Mouse (Mus musculus) hindbrain, postnatal 0 days (tissue): Measurements from ENCODE around the gene Ror2. TPM values are rescaled to one million over a fixed set of nuclear protein-coding genes. Genes with fewer than 3 reads are reported as not detected.
A peak's percentile ranks its signal among the peaks of the same experiment; 100 is the strongest.

Source experiments
- ATAC-seq: fragments of 200-750 bp; cut with Nextera tagmentation; 2 replicates; pipeline ENCODE4 v1.8.0; 2017; ENCODE audit warnings: mild to moderate bottlenecking, moderate TSS enrichment, moderate library complexity
- DNase-seq: peaks from one replicate; pipeline ENCODE4 v3.0.0-alpha.2; 2015; ENCODE audit warnings: low spot score
- H3K27ac ChIP-seq: fragments of 300-500 bp; sonication (generic); 2 replicates; pipeline ENCODE4 v1.5.1; 2014; ENCODE audit warnings: mild to moderate bottlenecking
- H3K27me3 ChIP-seq: fragments of 300-500 bp; sonication (generic); 2 replicates; pipeline ENCODE4 v1.6.1; 2014; ENCODE audit warnings: low read length, mixed read lengths; ENCODE audit not compliant: insufficient read depth
- H3K36me3 ChIP-seq: fragments of 300-500 bp; sonication (generic); 2 replicates; pipeline ENCODE4 v1.6.1; 2014; ENCODE audit warnings: low read length, mixed read lengths; ENCODE audit not compliant: insufficient read depth
- H3K4me1 ChIP-seq: fragments of 300-500 bp; sonication (generic); 2 replicates; pipeline ENCODE4 v1.6.1; 2014; ENCODE audit warnings: antibody characterized with exemption, low read length, mixed read lengths; ENCODE audit not compliant: insufficient read depth
- H3K4me2 ChIP-seq: fragments of 300-500 bp; sonication (generic); 2 replicates; pipeline ENCODE4 v1.6.1; 2014; ENCODE audit warnings: low read depth, mild to moderate bottlenecking, low read length, moderate library complexity, mixed read lengths
- H3K4me3 ChIP-seq: fragments of 300-500 bp; sonication (generic); 2 replicates; pipeline ENCODE4 v1.5.1; 2014; ENCODE audit warnings: low read length
- H3K9ac ChIP-seq: fragments of 300-500 bp; sonication (generic); replicated peaks from 2 replicates; pipeline ENCODE4 v1.6.1; 2014; ENCODE audit warnings: mild to moderate bottlenecking, low read length, moderate library complexity, mixed read lengths
- H3K9me3 ChIP-seq: fragments of 300-500 bp; sonication (generic); 2 replicates; pipeline ENCODE4 v1.6.1; 2016; ENCODE audit warnings: low read length, mixed read lengths
- CTCF ChIP-seq: IDR thresholded peaks from 2 replicates; pipeline ENCODE4 v1.5.1; 2016; ENCODE audit warnings: antibody characterized with exemption, control low read depth, low read depth
- WGBS: fragments of 180-500 bp; shearing (Covaris S2); extraction: QIAGEN DNeasy Blood & Tissue Kit; methylation state at CpG from one replicate; pipeline ENCODE4 v1.1.7; 2014; 5-methylcytosine and 5-hydroxymethylcytosine counted together
- polyA plus RNA-seq: library from polyadenylated mRNA; unstranded; fragments of >200 nt; fragmentation: Nextera tagmentation; extraction: Ambion mirVana; gene quantifications from 2 replicates; pipeline ENCODE4 v1.2.1, GENCODE M21; 2015
- total RNA-seq: library from RNA; depleted of rRNA; stranded (reverse); fragments of >200 nt; gene quantifications from 2 replicates; pipeline ENCODE4 v1.2.3, GENCODE M21; 2014

Gene Ror2
- total and polyA plus RNA-seq, 2 experiments from 2014 or later, result 2.5 to 7.5 TPM

GRCm38 (mm10) chr13:53211971-53212733, 73.8 kb downstream of the Ror2 start:
- H3K36me3 ChIP-seq, result no peaks in the 10 kb centered on the region
- 13% methylated on average over 19 of the region's 19 CpGs for WGBS
- ATAC-seq, result peak; percentile 80
- H3K9me3 ChIP-seq, result no peaks in the 10 kb centered on the region
- peak overlapping the region; percentile 52 for H3K4me2 ChIP-seq
- no peak for TF ChIP-seq CTCF
- no peaks in the 10 kb centered on the region for H3K27me3 ChIP-seq
- no peak overlapping the region for H3K27ac ChIP-seq
- peak; percentile 60 for DNase-seq
- H3K9ac ChIP-seq, result peak overlapping the region; percentile 25
- peak overlapping the region; percentile 21 for H3K4me3 ChIP-seq
- H3K4me1 ChIP-seq, result peaks cover 15% of the 10 kb centered on the region

GRCm38 (mm10) chr13:53208556-53208955, 77.4 kb downstream of the Ror2 start:
- no peak overlapping the region for H3K27ac ChIP-seq

GRCm38 (mm10) chr13:53205128-53205911, 80.6 kb downstream of the Ror2 start:
- Histone ChIP-seq H3K4me1 (peaks cover 8% of the 10 kb centered on the region; the same call in 1 of the 2 replicates), H3K27me3 (no peaks in the 10 kb centered on the region), H3K9ac (no peak overlapping the region), H3K4me3 (no peak overlapping the region), H3K9me3 (no peaks in the 10 kb centered on the region), H3K4me2 (no peak overlapping the region), H3K36me3 (no peaks in the 10 kb centered on the region), H3K27ac (no peak overlapping the region)
- ATAC-seq, result no peak
- no peak for TF ChIP-seq CTCF
- no peak for DNase-seq
- WGBS, result 65% methylated on average over 17 of the region's 17 CpGs

More at GRCm38 (mm10) chr13:53208556-53208955, 77.4 kb downstream of the Ror2 start:
- ATAC-seq (no peak), DNase-seq (peak; percentile 15)
- H3K4me3 ChIP-seq, result no peak overlapping the region
- H3K9me3 ChIP-seq, result no peaks in the 10 kb centered on the region
- H3K4me1 ChIP-seq, result peaks cover 15% of the 10 kb centered on the region
- TF ChIP-seq CTCF, result no peak
- H3K4me2 ChIP-seq, result no peak overlapping the region
- no peaks in the 10 kb centered on the region for H3K36me3 ChIP-seq
- 69% methylated on average over 10 of the region's 10 CpGs for WGBS
- no peaks in the 10 kb centered on the region for H3K27me3 ChIP-seq
- no peak overlapping the region for H3K9ac ChIP-seq

GRCm38 (mm10) chr13:53202439-53202830, 83.5 kb downstream of the Ror2 start:
- no peak for TF ChIP-seq CTCF
- Histone ChIP-seq H3K9ac (no peak overlapping the region), H3K4me1 (peaks cover 8% of the 10 kb centered on the region; the same call in 1 of the 2 replicates), H3K27ac (peak overlapping the region; percentile 60; the same call in 1 of the 2 replicates), H3K4me2 (no peak overlapping the region), H3K36me3 (no peaks in the 10 kb centered on the region), H3K9me3 (no peaks in the 10 kb centered on the region), H3K27me3 (no peaks in the 10 kb centered on the region), H3K4me3 (no peak overlapping the region)
- WGBS, result 52% methylated on average over 5 of the region's 5 CpGs
- DNase-seq (no peak), ATAC-seq (no peak)

- Histone ChIP-seq H3K9ac (0 out of 2 replicates have a peak overlapping the region, but pooled peaks have one; percentile 9), H3K4me2 (0 out of 2 replicates have a peak overlapping the region, but pooled peaks have one; percentile 1), H3K4me1 (peaks cover 8% of the 10 kb centered on the region; the same call in 1 of the 2 replicates), H3K27me3 (no peaks in the 10 kb centered on the region), H3K9me3 (no peaks in the 10 kb centered on the region), H3K4me3 (no peak overlapping the region), H3K27ac (peak overlapping the region; percentile 60; the same call in 1 of the 2 replicates), H3K36me3 (no peaks in the 10 kb centered on the region)
- TF ChIP-seq CTCF, result 0 out of 2 replicates have a peak, but pooled peaks have one; percentile 11
- ATAC-seq (peak; percentile 56), DNase-seq (peak; percentile 70)
- WGBS, result 15% methylated on average over 18 of the region's 18 CpGs
These were observed 84.1 kb downstream of the Ror2 start for GRCm38 (mm10) chr13:53201628-53202438.

- Histone ChIP-seq H3K9ac (no peak overlapping the region), H3K27ac (no peak overlapping the region), H3K9me3 (no peaks in the 10 kb centered on the region), H3K4me2 (no peak overlapping the region), H3K27me3 (no peaks in the 10 kb centered on the region), H3K36me3 (no peaks in the 10 kb centered on the region), H3K4me1 (peaks cover 8% of the 10 kb centered on the region; the same call in 1 of the 2 replicates), H3K4me3 (no peak overlapping the region)
- ATAC-seq, result no peak
- no peak for TF ChIP-seq CTCF
- DNase-seq, result peak; percentile 59
- 41% methylated on average over 4 of the region's 4 CpGs for WGBS
These were observed 85.8 kb downstream of the Ror2 start for GRCm38 (mm10) chr13:53200121-53200520.
